ENCODE assay signal across 8 mouse cellular contexts in the genomic region with DNA sequence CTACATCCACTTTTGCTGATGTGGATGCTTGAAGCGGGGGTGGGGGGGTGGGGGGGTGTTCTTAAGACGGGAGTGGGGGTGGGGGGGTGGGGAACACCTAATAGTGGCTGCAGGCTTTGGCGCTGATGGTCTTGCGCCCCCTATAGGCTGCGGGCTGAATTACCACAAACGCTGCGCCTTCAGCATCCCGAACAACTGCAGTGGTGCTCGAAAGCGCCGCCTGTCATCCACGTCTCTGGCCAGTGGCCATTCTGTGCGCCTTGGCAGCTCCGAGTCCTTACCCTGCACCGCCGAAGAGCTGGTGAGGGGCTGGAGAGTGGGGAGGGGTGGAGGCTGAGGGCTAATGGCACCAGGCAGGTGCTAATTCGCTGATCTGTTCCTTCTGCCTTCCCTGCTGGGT. TPM values are rescaled to one million over a fixed set of nuclear protein-coding genes. Genes with fewer than 3 reads are reported as not detected.
DNase-seq lines count a peak whose midpoint lies in the region; ATAC-seq and TF ChIP-seq lines count a peak whose summit lies in the region.

No protein-coding gene starts in this region.

- no peaks in the 10 kb centered on the region for H3K79me2 ChIP-seq in heart, adult 2 months (replicated peaks; ENCODE audit: control insufficient read depth, insufficient read depth, low read length)

- H3K9ac ChIP-seq in heart, adult 2 months (ENCODE audit: low read depth, low read length) = no peak overlapping the region
- H3K9ac ChIP-seq in heart, embryonic 11.5 days (ENCODE audit: low read depth, low read length) = no peak overlapping the region
- no peak overlapping the region for H3K9ac ChIP-seq in neural tube, embryonic 14.5 days (replicated peaks; ENCODE audit: low read depth, low read length)

- no peak overlapping the region for H3K4me2 ChIP-seq in heart, embryonic 11.5 days
- no peak overlapping the region for H3K4me2 ChIP-seq in neural tube, embryonic 14.5 days (ENCODE audit: low read depth, low read length)

- intact Hi-C loops in heart, adult 2 months (cut with DNase I) = no loop called here
- intact Hi-C loops in left cerebral cortex, adult 2 months (cut with DNase I) = loop anchor here (2.0 kb wide), 1 partner anchor 40 kb away; no protein-coding TSS in a partner anchor

- peak; percentile 55 to 72 for DNase-seq in heart, adult 2 months
- peak; percentile 46 for DNase-seq in CD4-positive helper T cell, adult 2 months (ENCODE audit: low read depth, low spot score)
- DNase-seq in left cerebral cortex, adult 2 months (ENCODE audit: extremely low spot score in 1 of 2, low spot score in 2 of 2) = peak; percentile 76 to 79
- no peak for DNase-seq in urinary bladder, adult 2 months (ENCODE audit: low spot score)

- no peak overlapping the region for H3K4me3 ChIP-seq in heart, adult 2 months
- H3K4me3 ChIP-seq in heart, embryonic 11.5 days (ENCODE audit: low read depth, low read length) = no peak overlapping the region
- H3K4me3 ChIP-seq in left cerebral cortex, adult 2 months = no peak overlapping the region
- H3K4me3 ChIP-seq in neural tube, embryonic 14.5 days (ENCODE audit: low read depth, low read length) = no peak overlapping the region

- H3K27ac ChIP-seq in heart, adult 2 months = no peak overlapping the region
- H3K27ac ChIP-seq in heart, embryonic 11.5 days (ENCODE audit: low read depth, low read length) = no peak overlapping the region
- no peak overlapping the region for H3K27ac ChIP-seq in left cerebral cortex, adult 2 months
- no peak overlapping the region for H3K27ac ChIP-seq in neural tube, embryonic 14.5 days (ENCODE audit: low read depth, low read length)

- H3K4me1 ChIP-seq in heart, adult 2 months (ENCODE audit: control insufficient read depth, insufficient read depth, low read length) = peaks cover 1% of the 10 kb centered on the region; the same call in 1 of the 2 replicates
- peaks cover 13% of the 10 kb centered on the region for H3K4me1 ChIP-seq in heart, embryonic 11.5 days (ENCODE audit: control insufficient read depth, insufficient read depth, low read length)
- peaks cover 9% of the 10 kb centered on the region for H3K4me1 ChIP-seq in neural tube, embryonic 14.5 days (ENCODE audit: control insufficient read depth, insufficient read depth, low read length)

- TF ChIP-seq EP300 in heart, adult 2 months (IDR thresholded peaks at IDR 0.05; ENCODE audit: insufficient read depth, low read depth, low read length) = no peak

- TF ChIP-seq POLR2A in heart, adult 2 months (IDR thresholded peaks at IDR 0.05; ENCODE audit: insufficient read depth, low read depth, low read length) = no peak

- ATAC-seq in heart, embryonic 11.5 days (replicated peaks; ENCODE audit: insufficient number of reproducible peaks, low FRiP score, low TSS enrichment) = no peak
- ATAC-seq in cerebellum, adult (ENCODE audit: insufficient number of reproducible peaks, low FRiP score, low TSS enrichment) = peak; percentile 55; the same call in 1 of the 2 replicates
- 0 out of 2 replicates have a peak, but pooled peaks have one; percentile 36 for ATAC-seq in frontal cortex, adult (ENCODE audit: low TSS enrichment)
- ATAC-seq in neural tube, embryonic 14.5 days (ENCODE audit: low read depth) = 0 out of 2 replicates have a peak, but pooled peaks have one; percentile 3

- H3K36me3 ChIP-seq in heart, adult 2 months (ENCODE audit: control insufficient read depth, insufficient read depth, low read length) = peaks cover 3% of the 10 kb centered on the region; the same call in 1 of the 2 replicates
- H3K36me3 ChIP-seq in heart, embryonic 11.5 days (ENCODE audit: control insufficient read depth, insufficient read depth, low read length) = peaks cover 22% of the 10 kb centered on the region
- H3K36me3 ChIP-seq in neural tube, embryonic 14.5 days (ENCODE audit: control insufficient read depth, insufficient read depth, low read length) = peaks cover 5% of the 10 kb centered on the region; the same call in 1 of the 2 replicates

- peak; percentile 77 for TF ChIP-seq CTCF in heart, adult 2 months (IDR thresholded peaks at IDR 0.05)
- TF ChIP-seq CTCF in left cerebral cortex, adult 2 months (IDR thresholded peaks at IDR 0.05) = peak; percentile 75

- H3K9me3 ChIP-seq in heart, embryonic 11.5 days (replicated peaks; ENCODE audit: control insufficient read depth, low read length) = no peaks in the 10 kb centered on the region
- H3K9me3 ChIP-seq in neural tube, embryonic 14.5 days (ENCODE audit: control insufficient read depth, low read length) = no peaks in the 10 kb centered on the region

- WGBS in heart, adult 2 months = 41% methylated on average over 16 of the region's 17 CpGs
- 25% methylated on average over 17 of the region's 17 CpGs for WGBS in heart, embryonic 11.5 days (ENCODE audit: insufficient replicate concordance)
- 19% methylated on average over 17 of the region's 17 CpGs for WGBS in neural tube, embryonic 14.5 days

- no peaks in the 10 kb centered on the region for H3K27me3 ChIP-seq in heart, adult 2 months (ENCODE audit: control insufficient read depth, insufficient read depth, low read length)
- no peaks in the 10 kb centered on the region for H3K27me3 ChIP-seq in heart, embryonic 11.5 days (ENCODE audit: control insufficient read depth, insufficient read depth, low read length)
- no peaks in the 10 kb centered on the region for H3K27me3 ChIP-seq in neural tube, embryonic 14.5 days (ENCODE audit: control insufficient read depth, insufficient read depth, low read length)

RNA-seq across cellular contexts. Expression of gene Prkd2, which starts 5.9 kb away (rescaled TPM):
- total RNA-seq in heart, adult 2 months (2021) = 10 to 100 TPM; 15.3 to 19.9 TPM
- polyA plus RNA-seq in heart, adult 2 months (2012; rRNA removed) = 24.5 and 26.2 TPM in 2 replicates
- 10.8 and 11.6 TPM in 2 replicates for polyA plus RNA-seq in heart, embryonic 11.5 days (2014; fragmentation: Nextera tagmentation; extraction: Ambion mirVana)
- total RNA-seq in left cerebral cortex, adult 2 months (2021) = 10 to 100 TPM in 1 of 2 experiments, 1 to 10 TPM in 1; 6.3 to 12.0 TPM
- polyA plus RNA-seq in neural tube, embryonic 14.5 days (2014; fragmentation: Nextera tagmentation; extraction: Ambion mirVana) = 4.5 and 7.4 TPM in 2 replicates
- polyA plus RNA-seq in urinary bladder, adult 2 months (2012; rRNA removed) = 19.2 and 24.4 TPM in 2 replicates

RNA-seq across cellular contexts. Expression of gene Dact3, which starts 26.5 kb away (rescaled TPM):
- total RNA-seq in heart, adult 2 months (2021) = 10 to 100 TPM in 1 of 2 experiments, 1 to 10 TPM in 1; 8.6 to 12.1 TPM
- polyA plus RNA-seq in heart, adult 2 months (2012; rRNA removed) = 19.6 and 20.0 TPM in 2 replicates
- 9.5 and 10.6 TPM in 2 replicates for polyA plus RNA-seq in heart, embryonic 11.5 days (2014; fragmentation: Nextera tagmentation; extraction: Ambion mirVana)
- total RNA-seq in left cerebral cortex, adult 2 months (2021) = 100 to 1,000 TPM; 188 to 196 TPM
- 5.8 and 6.1 TPM in 2 replicates for polyA plus RNA-seq in neural tube, embryonic 14.5 days (2014; fragmentation: Nextera tagmentation; extraction: Ambion mirVana)
- 61.5 and 82.9 TPM in 2 replicates for polyA plus RNA-seq in urinary bladder, adult 2 months (2012; rRNA removed)

RNA-seq across cellular contexts. Expression of gene Fkrp, which starts 32.0 kb away (rescaled TPM):
- 10 to 100 TPM; 49.5 to 52.8 TPM for total RNA-seq in heart, adult 2 months (2021)
- polyA plus RNA-seq in heart, adult 2 months (2012; rRNA removed) = 40.3 and 51.3 TPM in 2 replicates
- polyA plus RNA-seq in heart, embryonic 11.5 days (2014; fragmentation: Nextera tagmentation; extraction: Ambion mirVana) = 25.6 and 27.7 TPM in 2 replicates
- total RNA-seq in left cerebral cortex, adult 2 months (2021) = 10 to 100 TPM; 51.0 to 52.2 TPM
- 44.5 and 51.5 TPM in 2 replicates for polyA plus RNA-seq in neural tube, embryonic 14.5 days (2014; fragmentation: Nextera tagmentation; extraction: Ambion mirVana)
- 17.2 and 21.3 TPM in 2 replicates for polyA plus RNA-seq in urinary bladder, adult 2 months (2012; rRNA removed)

RNA-seq across cellular contexts. Expression of gene Strn4, which starts 32.9 kb away (rescaled TPM):
- 10 to 100 TPM; 55.5 to 56.2 TPM for total RNA-seq in heart, adult 2 months (2021)
- polyA plus RNA-seq in heart, adult 2 months (2012; rRNA removed) = 94.2 and 101 TPM in 2 replicates
- 81.4 and 86.8 TPM in 2 replicates for polyA plus RNA-seq in heart, embryonic 11.5 days (2014; fragmentation: Nextera tagmentation; extraction: Ambion mirVana)
- 100 to 1,000 TPM; 287 to 321 TPM for total RNA-seq in left cerebral cortex, adult 2 months (2021)
- polyA plus RNA-seq in neural tube, embryonic 14.5 days (2014; fragmentation: Nextera tagmentation; extraction: Ambion mirVana) = 191 and 199 TPM in 2 replicates
- 78.6 and 101 TPM in 2 replicates for polyA plus RNA-seq in urinary bladder, adult 2 months (2012; rRNA removed)

RNA-seq across cellular contexts. Expression of gene Gng8, which starts 43.0 kb away (rescaled TPM):
- 1 to 10 TPM in 1 of 2 experiments, under 1 TPM in 1; 0.47 to 1.6 TPM for total RNA-seq in heart, adult 2 months (2021)
- 7.4 and 13.1 TPM in 2 replicates for polyA plus RNA-seq in heart, adult 2 months (2012; rRNA removed)
- 3.5 and 4.2 TPM in 2 replicates for polyA plus RNA-seq in heart, embryonic 11.5 days (2014; fragmentation: Nextera tagmentation; extraction: Ambion mirVana)
- total RNA-seq in left cerebral cortex, adult 2 months (2021) = 1 to 10 TPM; 1.8 to 2.7 TPM
- 0.39 and 9.8 TPM in 2 replicates for polyA plus RNA-seq in neural tube, embryonic 14.5 days (2014; fragmentation: Nextera tagmentation; extraction: Ambion mirVana)
- 26.7 and 27.5 TPM in 2 replicates for polyA plus RNA-seq in urinary bladder, adult 2 months (2012; rRNA removed)
